Mouse (Mus musculus): Measurements from ENCODE around the gene Syna.

Syna gene

DNA sequence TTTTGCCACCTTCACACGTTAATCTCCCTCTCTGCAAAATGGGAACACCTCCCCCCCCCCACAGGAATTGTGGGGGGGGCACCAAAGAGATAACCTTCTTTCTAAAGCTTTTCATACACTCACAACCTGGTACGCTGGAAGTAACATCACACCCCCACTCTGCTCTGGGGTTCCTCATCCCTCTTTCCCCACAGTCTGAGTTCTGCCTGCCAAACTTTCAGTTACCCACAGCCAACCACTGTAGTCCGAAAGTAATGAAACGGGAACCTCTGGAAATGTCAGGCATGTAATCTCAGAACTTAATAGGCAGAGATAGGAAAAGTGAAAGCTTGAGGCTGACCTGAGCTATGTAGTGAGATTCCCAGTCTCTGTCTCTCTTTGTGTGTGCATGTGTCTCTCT lies 7.5 kb upstream of the Syna start:
- no peak for DNase-seq (ENCODE audit: low read depth, low spot score)

DNA sequence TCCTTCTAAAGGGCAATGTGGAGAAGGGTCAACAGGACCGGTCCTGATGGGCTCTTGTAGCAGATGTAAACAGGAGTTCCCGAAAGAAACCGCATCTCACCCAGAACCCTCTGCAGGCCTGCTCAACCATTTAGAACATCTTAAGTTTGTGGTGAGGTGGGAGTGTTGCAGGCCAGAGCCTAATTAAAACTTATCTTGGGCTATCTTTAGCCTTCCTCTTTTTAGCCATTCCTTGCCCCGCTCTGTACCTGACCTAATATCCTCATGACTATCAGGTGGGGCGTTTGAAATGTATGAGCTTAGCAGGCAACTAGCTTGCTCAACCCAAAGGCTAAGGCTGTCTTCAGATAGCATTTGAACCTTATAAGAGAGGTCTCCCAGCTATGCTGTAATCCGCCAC lies 5.7 kb upstream of the Syna start:
- DNase-seq (ENCODE audit: low read depth, low spot score), result no peak

DNA sequence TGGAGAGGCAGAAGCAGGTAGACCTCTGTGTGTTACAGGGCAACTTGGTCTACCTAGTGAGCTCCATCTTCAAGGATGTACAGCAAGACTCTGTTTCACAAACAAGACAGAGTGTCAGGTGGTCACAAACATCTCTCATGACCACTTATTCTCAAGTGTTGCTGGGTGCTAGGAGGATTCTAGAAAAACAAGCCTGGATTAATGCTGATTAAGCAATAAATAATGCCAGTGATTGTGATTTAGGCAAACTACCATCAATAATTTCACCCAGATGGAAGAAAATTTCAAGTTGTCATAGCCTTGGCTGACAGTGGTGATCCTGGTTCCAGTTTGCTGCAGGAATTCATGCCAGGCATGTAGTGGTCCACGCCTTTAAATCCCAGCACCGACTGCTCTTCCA lies 4.3 kb upstream of the Syna start:
- no peak for DNase-seq (ENCODE audit: low read depth, low spot score)

DNA sequence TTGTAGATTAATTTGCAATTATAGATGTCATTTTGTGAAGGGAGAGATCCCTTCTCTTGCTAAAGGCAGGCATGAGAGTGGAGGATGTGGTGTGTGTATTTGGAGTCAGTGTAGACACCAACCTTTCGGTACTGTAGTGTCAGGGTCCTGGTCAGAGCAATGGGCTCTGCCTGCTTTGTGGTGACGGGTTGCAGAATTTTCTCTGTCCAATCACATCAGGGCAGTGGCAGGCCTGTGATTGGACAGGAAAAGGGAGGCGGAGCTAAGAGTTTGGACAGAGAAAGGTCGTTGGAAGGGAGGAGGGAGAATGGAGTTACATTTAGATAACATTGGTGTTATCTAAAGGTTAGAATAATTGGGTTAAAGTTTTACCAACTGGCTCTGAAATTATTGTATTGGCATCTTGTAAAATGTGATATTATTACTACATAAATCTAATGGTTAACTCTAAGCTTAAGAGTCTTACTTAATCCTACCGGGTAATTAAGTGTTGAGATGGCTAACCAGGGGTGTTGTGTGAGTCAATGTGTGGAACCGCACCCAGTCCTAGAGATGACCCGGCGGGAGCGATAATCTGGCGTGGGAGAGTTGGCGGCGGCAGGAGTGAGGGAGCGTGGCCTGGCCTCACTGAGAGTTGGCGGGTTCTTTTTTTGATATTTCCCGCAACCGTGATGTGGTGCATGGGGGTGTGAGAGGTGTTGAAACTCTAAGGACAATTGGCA lies 640 bp upstream of the Syna start:
- DNase-seq (ENCODE audit: low read depth, low spot score), result no peak

DNA sequence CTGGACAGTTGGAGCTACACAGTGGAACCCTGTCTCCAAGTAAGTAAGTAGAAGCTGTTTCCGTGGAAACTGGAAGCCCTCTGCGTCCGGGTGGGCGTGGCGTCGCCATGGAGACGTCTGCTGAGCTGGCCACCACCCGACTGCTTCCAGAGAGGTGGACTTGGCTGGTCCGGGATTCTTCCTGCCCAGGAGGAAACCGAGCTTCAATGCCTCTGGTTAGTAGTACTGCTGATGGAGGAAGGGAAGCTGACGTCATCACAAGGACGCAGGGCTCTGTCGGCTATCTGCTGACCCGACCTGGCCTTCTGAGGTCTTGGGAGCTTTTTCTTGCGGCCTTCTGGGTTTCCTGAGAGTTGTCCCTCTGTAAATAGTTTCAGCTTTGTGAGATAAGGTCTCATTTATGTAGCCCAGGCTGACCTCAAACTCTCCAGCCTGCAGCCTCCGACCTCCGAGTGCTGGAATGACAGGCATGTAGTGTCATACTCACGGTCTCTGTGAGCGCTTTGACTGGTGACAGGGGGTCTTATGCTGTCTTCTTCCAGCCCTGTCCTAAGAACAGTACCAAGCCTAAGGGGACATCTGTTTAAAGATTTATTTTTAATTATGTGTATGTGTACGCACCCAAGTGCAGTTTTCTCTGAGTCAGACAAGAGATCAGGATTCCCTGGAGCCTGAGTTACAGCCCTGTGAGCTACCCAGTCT lies 4.4 kb downstream of the Syna start:
- peak; percentile 32 for DNase-seq (ENCODE audit: low read depth, low spot score)

DNA sequence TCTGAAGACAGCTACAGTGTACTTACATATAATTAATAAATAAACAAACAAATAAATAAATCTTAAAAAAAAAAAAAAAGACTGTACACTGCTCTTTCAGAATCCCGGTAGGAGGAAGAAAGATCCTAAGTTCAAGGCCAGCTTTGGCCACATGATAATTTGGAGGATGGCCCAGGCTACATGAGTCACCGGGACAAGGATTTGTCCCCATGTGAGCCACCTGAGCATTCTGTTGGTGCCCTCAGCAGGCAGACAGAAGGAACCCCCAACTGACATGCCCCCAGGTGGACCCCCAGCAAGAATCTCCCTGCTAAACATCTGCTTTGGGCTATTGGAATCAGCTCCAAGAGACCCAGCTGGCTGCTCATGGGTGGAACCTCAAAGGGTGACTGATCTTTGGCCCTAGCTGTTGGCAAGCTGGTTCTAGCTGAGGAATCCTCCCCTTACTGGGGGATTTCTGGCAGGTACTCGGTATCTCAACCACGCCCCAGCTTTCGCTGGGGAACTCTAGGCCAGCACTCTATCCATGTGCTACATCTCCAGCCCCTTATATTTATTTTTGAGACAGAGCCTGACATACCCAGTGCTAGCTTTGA lies 5.9 kb downstream of the Syna start:
- no peak for DNase-seq (ENCODE audit: low read depth, low spot score)

DNA sequence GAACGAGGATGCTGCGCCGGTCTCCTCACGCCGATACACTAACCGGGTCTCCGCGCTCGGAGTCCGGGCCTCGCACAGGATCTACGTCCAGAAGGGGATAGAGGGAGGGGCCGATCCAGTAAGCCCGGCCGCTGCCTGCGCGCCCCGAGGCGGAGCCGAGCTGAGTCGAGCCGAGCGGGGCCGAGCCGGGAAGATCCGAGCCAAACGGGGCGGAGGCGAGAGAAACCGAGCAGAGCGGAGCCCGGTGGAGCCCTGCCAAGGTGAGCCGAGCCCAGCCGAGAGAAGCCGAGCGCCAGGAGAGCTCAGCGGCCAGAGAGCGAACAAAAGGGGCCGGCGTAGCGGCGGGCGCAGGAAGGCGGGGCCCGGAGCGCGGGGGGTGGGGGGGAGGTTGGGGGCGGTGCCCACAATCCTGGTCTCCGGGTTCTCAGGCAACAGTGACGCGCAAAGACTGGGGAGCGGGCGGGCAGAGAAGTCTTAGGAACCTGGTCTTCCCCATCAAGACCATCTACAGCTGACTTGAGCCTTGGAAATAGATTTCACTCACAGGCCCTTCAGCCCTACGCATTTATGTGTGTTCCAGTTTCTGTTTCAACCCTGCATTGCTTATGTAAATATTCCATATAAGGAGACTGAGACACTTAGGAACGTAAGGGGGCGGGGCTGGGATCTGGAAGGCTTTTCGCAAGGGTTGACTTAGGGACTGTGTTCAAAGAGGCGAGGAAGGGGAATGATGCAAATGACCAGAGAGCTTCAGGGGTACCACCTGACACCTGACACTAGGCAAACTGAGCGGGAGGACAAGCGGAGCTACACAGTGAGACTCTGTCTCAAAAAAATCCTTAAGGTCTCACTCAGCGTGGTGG lies 7.6 kb downstream of the Syna start, which contains the start of gene Clip2:
Clip2 (minus strand) TSS at position 325 of the 863 bp plus-strand sequence.
- DNase-seq (ENCODE audit: low read depth, low spot score), result peak; percentile 95

DNA sequence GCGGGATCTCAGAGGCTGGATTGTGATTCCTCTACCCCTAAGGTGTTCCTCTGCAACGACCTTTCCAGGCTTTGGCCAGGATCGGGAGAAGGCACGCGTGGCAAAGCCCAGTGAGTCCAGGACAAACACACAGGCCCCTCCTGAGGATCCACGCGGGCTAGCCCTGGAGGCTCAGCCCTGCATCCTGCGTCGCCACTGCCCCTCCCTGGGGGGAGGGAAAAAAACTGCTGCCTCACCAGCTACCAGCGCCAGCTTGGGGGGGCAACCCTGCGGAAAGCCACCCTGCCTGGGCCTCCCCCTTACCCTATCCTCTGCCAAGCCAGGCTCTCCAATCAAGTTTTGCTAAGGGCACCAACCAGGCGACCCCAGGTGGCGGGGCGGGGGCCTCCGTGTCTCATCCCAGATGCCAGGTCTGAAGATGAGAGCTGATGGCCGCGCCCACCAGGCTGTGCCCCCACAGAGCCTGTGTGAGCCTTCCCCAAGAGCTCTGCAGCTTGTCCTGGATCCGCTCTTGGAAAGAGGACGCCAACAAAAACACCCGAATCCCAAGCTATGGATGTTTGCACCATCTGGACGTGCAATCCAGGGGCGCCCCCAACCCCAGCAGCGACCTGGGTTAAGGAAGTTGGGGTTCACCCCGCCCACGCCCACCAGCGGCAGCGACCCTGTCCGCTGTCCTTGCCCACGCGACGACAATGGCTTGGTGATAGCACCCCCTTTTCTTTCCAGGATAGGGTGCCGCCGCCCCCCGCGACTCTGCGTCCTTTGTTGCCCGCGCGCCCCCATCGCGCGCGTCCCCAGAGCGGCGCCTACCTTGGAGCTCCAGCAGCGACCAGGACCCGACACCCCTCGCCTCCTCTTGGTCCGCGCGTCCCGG lies 8.5 kb downstream of the Syna start:
- peak; percentile 50 for DNase-seq (ENCODE audit: low read depth, low spot score)

DNA sequence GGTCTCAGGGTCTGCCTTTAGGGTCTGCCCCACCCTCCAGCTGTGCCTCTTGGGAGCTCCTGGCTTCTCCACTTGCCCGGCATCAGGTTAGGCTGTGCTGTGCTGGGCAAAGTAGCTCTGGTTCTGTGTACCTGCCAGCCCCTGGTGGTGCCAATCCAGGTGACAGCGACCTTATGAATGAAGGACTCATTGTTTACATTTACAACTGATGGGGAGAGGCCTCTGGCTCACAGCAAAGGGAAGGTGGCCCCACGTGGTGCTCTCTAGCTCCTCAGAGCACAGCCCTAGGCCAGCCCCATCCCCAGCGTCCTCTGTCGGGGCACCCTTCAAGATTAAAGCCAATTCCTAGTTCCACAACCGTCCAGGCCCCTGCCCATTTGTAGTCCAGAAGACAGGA lies 9.1 kb downstream of the Syna start:
- peak; percentile 48 for DNase-seq (ENCODE audit: low read depth, low spot score)

DNA sequence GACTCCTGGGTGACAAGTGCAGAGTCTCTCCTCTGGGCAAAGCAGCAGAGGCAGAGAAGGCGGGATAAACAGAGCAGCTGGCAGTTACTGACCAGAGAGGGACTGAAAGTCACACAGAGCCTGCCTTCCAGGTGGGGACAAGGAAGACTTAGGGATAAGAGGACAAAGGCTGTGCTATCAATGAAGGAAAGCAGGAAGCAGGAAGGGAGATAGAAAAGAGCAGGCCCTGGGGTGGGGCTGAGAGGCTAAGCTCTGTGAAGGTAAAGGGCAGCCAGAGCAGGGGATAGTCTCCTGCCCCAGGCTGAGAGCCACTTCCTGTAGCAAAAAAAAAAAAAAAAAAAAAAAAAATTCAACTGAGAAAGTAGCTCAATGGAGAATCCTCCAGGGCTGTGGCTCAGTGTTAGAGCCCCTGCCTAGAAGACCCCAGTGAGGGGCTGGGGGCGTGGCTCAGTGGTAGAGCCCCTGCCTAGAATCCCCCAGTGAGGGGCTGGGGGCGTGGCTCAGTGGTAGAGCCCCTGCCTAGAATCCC lies 10.3 kb downstream of the Syna start:
- DNase-seq (ENCODE audit: low read depth, low spot score), result no peak

DNA sequence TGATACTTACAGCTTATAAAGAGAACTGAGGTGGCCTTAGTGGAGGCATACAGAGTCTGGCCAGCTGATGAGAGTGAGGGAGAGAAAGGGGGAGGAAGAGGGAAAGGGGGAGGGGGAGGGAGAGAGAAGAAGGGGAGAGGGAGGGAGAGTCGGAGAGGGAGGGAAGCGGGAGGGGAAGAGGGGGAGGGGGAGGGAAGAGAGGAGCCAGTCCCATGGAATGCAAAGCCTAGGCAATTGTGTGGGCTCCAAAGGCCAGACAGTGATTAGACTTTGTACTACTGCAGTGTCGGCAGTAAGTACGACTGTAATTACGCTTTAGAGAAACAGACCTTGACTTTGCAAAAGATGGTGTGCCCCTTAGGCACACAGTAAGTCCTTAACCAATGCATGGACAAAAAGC lies 11.7 kb downstream of the Syna start:
- no peak for DNase-seq (ENCODE audit: low read depth, low spot score)

DNA sequence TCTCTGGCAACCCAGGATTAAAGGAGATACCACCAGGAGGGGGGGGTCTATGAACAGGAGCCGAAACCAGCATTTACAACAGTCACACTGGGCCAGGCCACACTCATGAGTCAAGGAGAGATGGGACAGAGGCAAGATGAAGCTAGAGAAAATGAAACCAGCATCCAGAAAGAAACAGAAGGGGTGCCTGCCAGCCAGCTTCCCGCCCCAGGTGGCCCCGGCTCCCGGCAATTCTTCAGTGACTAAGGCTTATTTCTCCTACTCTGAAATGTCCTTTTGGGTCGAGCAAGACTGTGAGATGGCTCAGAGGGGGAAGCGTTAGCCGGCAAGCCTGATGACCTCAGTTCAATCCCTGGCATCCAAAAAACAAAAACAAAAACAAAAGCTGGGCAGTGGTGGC lies 13.2 kb downstream of the Syna start:
- DNase-seq (ENCODE audit: low read depth, low spot score), result no peak

DNA sequence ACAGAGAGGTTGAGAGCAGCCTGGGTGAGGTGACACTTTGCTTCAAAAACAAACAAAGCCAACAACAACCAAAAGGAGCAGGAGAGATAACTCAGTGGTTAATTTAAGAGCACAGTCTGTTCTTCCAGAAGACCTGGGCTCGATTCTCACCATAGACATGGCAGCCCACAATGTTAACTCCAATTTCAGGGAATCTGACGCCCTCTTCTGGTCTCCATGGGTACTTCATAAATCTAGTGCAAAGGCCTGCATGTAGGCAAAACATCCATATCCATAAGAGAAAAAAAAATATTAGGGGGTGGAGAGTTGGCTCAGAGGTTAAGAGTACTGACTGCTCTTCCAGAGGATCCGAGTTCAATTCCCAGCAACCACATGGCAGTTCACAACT lies 14.7 kb downstream of the Syna start:
- DNase-seq (ENCODE audit: low read depth, low spot score), result peak; percentile 48

DNA sequence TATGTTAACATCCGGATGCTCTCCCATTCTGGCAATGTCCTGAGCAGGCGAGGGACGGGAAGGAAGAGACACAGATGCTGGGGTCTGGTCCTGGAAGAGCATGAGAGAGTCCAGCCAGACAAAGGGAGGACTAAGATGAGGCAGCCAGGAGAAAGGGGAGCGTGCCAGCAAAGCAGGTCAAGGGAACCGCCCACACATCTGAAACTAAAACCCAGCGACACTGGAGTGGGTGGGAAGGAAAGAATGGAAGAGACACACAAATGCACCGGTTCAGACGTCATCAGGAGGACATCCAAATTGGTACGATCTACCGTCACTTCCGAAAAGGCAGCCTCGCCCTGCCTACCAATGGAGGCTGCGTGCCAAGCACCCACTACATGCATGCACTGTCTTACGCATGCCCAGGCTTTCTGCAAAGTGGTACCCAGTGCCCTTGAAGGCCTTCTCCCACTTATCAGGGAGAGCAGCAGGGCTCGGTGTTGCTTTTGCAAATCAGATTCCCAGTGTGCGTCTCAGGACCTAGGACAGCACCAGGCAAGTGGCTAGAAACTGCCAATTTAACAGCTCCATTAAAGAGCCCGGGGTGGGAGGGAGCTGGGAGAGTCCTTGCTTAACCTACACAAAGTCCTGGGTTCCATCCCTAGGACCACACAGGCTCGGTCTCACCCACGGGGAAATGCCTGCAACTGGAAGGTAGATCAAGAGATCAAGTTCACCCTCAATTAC lies 15.3 kb downstream of the Syna start:
- DNase-seq (ENCODE audit: low read depth, low spot score), result no peak

DNA sequence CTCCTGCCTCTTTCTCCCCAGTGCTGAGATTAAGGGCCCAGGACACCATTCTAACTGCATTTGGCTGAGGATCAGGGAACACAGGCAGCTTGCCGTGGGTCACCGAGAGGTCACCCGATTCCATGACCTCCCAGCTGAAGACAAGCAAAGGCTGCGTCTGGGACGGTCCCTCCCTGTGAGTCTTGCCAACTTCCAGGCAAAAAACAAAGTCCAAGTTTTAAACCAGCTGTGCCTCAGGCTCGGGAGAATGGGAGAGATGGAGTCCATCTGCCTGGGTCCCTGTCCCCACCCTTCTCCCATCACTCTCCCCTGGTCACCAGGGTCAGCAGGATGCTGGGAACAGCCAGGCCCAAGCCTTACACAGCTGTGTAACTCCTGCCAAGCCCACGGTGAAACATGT lies 18.3 kb downstream of the Syna start:
- no peak for DNase-seq (ENCODE audit: low read depth, low spot score)

DNA sequence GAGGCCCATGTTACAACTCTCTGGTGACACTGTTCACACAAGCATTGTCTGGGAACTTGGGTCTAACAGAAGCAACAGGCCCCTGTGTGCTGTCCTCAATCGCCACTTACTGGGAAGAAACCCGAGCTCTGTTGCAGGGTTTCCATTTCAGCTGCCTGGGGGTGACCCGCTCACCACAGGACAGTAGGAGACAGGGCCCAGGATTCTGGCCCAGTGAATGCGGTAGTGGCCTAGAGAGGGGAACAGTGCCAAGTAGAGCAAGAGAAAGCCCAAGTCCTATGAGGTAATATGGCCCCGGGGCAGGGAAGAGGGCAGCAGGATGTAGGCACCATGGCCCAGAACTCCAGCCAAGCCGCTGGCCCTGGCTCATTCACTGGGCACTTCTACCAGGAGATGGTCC lies 19.1 kb downstream of the Syna start:
- no peak for DNase-seq (ENCODE audit: low read depth, low spot score)

DNA sequence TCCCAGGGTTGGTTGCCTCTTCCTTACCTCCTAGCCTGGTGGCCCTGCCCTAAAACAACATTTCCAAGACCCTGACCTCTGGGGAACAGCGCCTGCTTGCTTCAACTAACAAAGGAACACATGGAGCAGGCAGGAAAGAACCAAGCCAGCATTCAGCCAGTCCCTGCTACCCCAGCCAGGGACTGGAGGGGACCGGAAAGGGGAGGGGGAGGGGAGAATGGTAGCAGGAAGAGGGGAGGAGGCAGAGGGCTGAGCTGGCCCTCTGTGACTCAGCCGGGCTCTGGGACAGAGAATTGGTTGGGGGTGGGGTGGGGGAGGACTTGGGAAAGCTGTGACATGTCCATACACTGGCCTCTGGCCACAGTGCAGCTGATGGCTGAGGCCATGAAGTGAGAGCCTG lies 20.1 kb downstream of the Syna start:
- DNase-seq (ENCODE audit: low read depth, low spot score), result peak; percentile 67

DNA sequence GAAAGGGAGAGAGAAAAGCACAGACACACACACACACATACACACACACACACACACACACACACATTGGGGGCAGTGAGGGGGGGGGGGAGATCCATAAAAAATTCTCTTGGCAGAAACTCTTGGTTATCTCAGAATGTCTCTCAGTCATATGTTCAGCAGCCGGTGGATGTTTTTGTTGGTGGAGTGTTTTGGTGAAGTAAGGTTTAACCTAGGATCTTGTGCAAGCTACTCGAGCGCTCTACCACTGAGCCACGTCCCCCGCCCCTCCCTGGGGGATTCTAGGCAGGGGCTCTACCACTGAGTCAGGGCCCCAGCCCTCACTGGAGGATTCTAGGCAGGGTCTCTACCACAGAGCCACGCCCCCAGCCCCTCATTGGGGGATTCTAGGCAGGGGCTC lies 23.9 kb downstream of the Syna start:
- no peak for DNase-seq (ENCODE audit: low read depth, low spot score)

DNA sequence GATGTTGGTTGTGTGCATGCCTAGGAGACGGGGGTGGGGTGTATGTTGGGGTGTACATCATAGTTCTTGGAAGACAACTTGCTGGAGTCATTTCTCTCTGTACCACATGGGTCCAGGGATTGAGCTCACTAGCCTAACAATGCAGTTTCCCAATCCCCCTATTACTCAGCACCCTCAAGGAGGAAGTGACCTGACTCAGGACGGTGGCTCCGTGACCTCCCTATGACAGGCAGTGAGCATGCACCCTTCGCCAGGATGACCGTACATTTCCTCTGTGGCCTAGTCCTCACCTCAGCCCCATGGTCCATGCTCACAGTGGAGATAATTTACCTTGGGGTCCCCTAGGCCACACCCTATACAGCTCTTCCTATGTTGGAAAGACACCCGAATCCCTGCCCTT lies 27.6 kb downstream of the Syna start:
- no peak for DNase-seq (ENCODE audit: low read depth, low spot score)

DNA sequence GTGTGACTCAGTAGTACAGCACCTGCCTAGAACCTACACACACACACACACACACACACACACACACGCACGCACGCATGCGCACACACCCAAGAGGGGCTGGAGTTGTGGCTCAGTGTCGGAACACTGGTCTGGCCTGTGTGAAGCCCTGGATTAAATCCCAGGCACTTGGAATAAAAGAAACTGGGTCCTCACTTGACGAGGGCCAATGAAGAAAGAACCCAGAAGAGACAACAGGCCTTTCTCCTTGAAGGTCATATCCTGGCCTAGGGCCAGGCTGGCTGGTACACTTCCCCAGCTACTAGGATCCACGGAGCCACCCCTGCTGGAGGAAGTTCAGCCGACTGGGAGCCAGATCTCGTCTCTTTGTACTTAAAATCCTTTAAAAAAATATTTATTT lies 28.4 kb downstream of the Syna start:
- DNase-seq (ENCODE audit: low read depth, low spot score), result no peak

Measured in CD4-positive, CD25-positive, alpha-beta regulatory T cell, adult 2 months (primary cell).